Mouse (Mus musculus) thymus, adult 2 months (tissue): Measurements from ENCODE around the gene Lrch1. TPM values are rescaled to one million over a fixed set of nuclear protein-coding genes. Genes with fewer than 3 reads are reported as not detected.
A peak's percentile ranks its signal among the peaks of the same experiment; 100 is the strongest.

ENCODE experiments used
- DNase-seq: peaks from one replicate; pipeline ENCODE4 v3.0.0; 2021
- H3K27ac ChIP-seq: fragments of 200-500 bp; 2 replicates; pipeline ENCODE4 v1.5.1; 2012; ENCODE audit warnings: low read length, control low read depth; ENCODE audit not compliant: control insufficient read depth, insufficient read depth
- H3K27me3 ChIP-seq: fragments of 200-500 bp; 2 replicates; pipeline ENCODE4 v1.6.1; 2012; ENCODE audit warnings: mild to moderate bottlenecking, low read length, moderate library complexity, mixed read lengths; ENCODE audit not compliant: control insufficient read depth, insufficient read depth
- H3K36me3 ChIP-seq: fragments of 200-500 bp; 2 replicates; pipeline ENCODE4 v1.6.1; 2012; ENCODE audit warnings: mild to moderate bottlenecking, low read length, moderate library complexity; ENCODE audit not compliant: control insufficient read depth, insufficient read depth
- H3K4me1 ChIP-seq: fragments of 200-500 bp; replicated peaks from 2 replicates; pipeline ENCODE4 v1.6.1; 2012; ENCODE audit warnings: low read length; ENCODE audit not compliant: control insufficient read depth, insufficient read depth
- H3K4me3 ChIP-seq: fragments of 200-500 bp; 2 replicates; pipeline ENCODE4 v1.5.1; 2012; ENCODE audit warnings: mild to moderate bottlenecking, low read length, control low read depth, moderate library complexity; ENCODE audit not compliant: control insufficient read depth, insufficient read depth
- CTCF ChIP-seq: fragments of 200-500 bp; IDR thresholded peaks from 2 replicates; pipeline ENCODE4 v1.5.1; 2012; ENCODE audit warnings: mild to moderate bottlenecking, control low read depth, low read length, moderate library complexity, borderline replicate concordance; ENCODE audit not compliant: control insufficient read depth, poor library complexity, insufficient read depth; ENCODE audit errors: extremely low read depth
- POLR2A ChIP-seq: fragments of 200-500 bp; IDR thresholded peaks from 2 replicates; pipeline ENCODE4 v1.6.1; 2012; ENCODE audit warnings: mild to moderate bottlenecking, low read length, control low read depth, moderate library complexity; ENCODE audit not compliant: control insufficient read depth, poor library complexity, insufficient read depth; ENCODE audit errors: extremely low read depth
- WGBS: fragments of 180-500 bp; shearing (Covaris S2); methylation state at CpG from one replicate; pipeline ENCODE4 v1.1.7; 2018; 5-methylcytosine and 5-hydroxymethylcytosine counted together
- polyA plus RNA-seq: library from polyadenylated mRNA; depleted of rRNA; stranded (reverse); fragments of >200 nt; gene quantifications from 2 replicates; pipeline ENCODE4 v1.2.3, GENCODE M21; 2012

Gene Lrch1
- polyA plus RNA-seq, 1 experiment, result 27.5 TPM

GRCm38 (mm10) chr14:74985658-74986057, 38.0 kb upstream of the Lrch1 start:
- no peak for DNase-seq
- Histone ChIP-seq H3K27me3 (no peaks in the 10 kb centered on the region), H3K36me3 (no peaks in the 10 kb centered on the region), H3K27ac (no peak overlapping the region), H3K4me3 (no peak overlapping the region), H3K4me1 (no peaks in the 10 kb centered on the region)
- 65% methylated on average over 4 of the region's 4 CpGs for WGBS
- TF ChIP-seq POLR2A (no peak), CTCF (no peak)

GRCm38 (mm10) chr14:74984817-74985391, 37.2 kb upstream of the Lrch1 start:
- Histone ChIP-seq H3K27me3 (no peaks in the 10 kb centered on the region), H3K4me3 (peak overlapping the region; percentile 23), H3K36me3 (no peaks in the 10 kb centered on the region), H3K4me1 (no peaks in the 10 kb centered on the region), H3K27ac (peak overlapping the region; percentile 14; the same call in 1 of the 2 replicates)
- TF ChIP-seq POLR2A (no peak), CTCF (no peak)
- 59% methylated on average over 7 of the region's 7 CpGs for WGBS
- peak; percentile 22 for DNase-seq

GRCm38 (mm10) chr14:74983079-74983478, 35.4 kb upstream of the Lrch1 start:
- Histone ChIP-seq H3K27me3 (no peaks in the 10 kb centered on the region), H3K27ac (no peak overlapping the region), H3K4me3 (no peak overlapping the region), H3K36me3 (no peaks in the 10 kb centered on the region), H3K4me1 (no peaks in the 10 kb centered on the region)
- no peak for DNase-seq
- 86% methylated on average over 5 of the region's 5 CpGs for WGBS
- TF ChIP-seq POLR2A (no peak), CTCF (no peak)

- TF ChIP-seq POLR2A, result no peak
- no peak for TF ChIP-seq CTCF
- Histone ChIP-seq H3K4me3 (no peak overlapping the region), H3K27me3 (no peaks in the 10 kb centered on the region), H3K27ac (no peak overlapping the region), H3K36me3 (no peaks in the 10 kb centered on the region), H3K4me1 (peaks cover 11% of the 10 kb centered on the region)
- no peak for DNase-seq
- 98% methylated on average over 3 of the region's 3 CpGs for WGBS
Observed at GRCm38 (mm10) chr14:74981016-74981415, 33.3 kb upstream of the Lrch1 start.

- Histone ChIP-seq H3K4me3 (no peak overlapping the region), H3K27ac (no peak overlapping the region), H3K36me3 (no peaks in the 10 kb centered on the region), H3K27me3 (no peaks in the 10 kb centered on the region), H3K4me1 (peaks cover 11% of the 10 kb centered on the region)
- 35% methylated on average over 6 of the region's 6 CpGs for WGBS
- no peak for DNase-seq
- TF ChIP-seq CTCF (no peak), POLR2A (no peak)
Observed at GRCm38 (mm10) chr14:74976972-74977371, 29.3 kb upstream of the Lrch1 start.

GRCm38 (mm10) chr14:74974136-74974651, 26.5 kb upstream of the Lrch1 start:
- H3K36me3 ChIP-seq, result no peaks in the 10 kb centered on the region
- no peaks in the 10 kb centered on the region for H3K27me3 ChIP-seq
- H3K27ac ChIP-seq, result no peak overlapping the region
- H3K4me3 ChIP-seq, result no peak overlapping the region
- H3K4me1 ChIP-seq, result peaks cover 11% of the 10 kb centered on the region
- 68% methylated on average over 10 of the region's 10 CpGs for WGBS
- DNase-seq, result no peak
- no peak for TF ChIP-seq POLR2A
- no peak for TF ChIP-seq CTCF
